Mouse (Mus musculus): ENCODE data around the gene Clba1.

Clba1 gene

GRCm38 (mm10) chr12:112853050-112853729 lies 44.5 kb downstream of the Clba1 start:
- no peak for DNase-seq

- peak; percentile 58 for DNase-seq
Observed at GRCm38 (mm10) chr12:112854610-112855333, 46.0 kb downstream of the Clba1 start.

- DNase-seq, result no peak
Observed at GRCm38 (mm10) chr12:112856338-112856737, 47.6 kb downstream of the Clba1 start.

- DNase-seq, result no peak
Observed at GRCm38 (mm10) chr12:112857021-112857925, 48.5 kb downstream of the Clba1 start.

- no peak for DNase-seq
Observed at GRCm38 (mm10) chr12:112858581-112859336, 50.0 kb downstream of the Clba1 start.

GRCm38 (mm10) chr12:112859930-112860329 lies 51.2 kb downstream of the Clba1 start:
- no peak for DNase-seq

GRCm38 (mm10) chr12:112860765-112861164 lies 52.0 kb downstream of the Clba1 start:
- no peak for DNase-seq

GRCm38 (mm10) chr12:112861911-112862321 lies 53.2 kb downstream of the Clba1 start:
- DNase-seq, result peak; percentile 54

GRCm38 (mm10) chr12:112864804-112865203 lies 56.1 kb downstream of the Clba1 start:
- DNase-seq, result peak; percentile 55
